17 mouse cellular contexts compared by ENCODE assay signal in genomic region chr3:50441330-50441729, GRCm38 (mm10).
"Had no signal": no experiment of that assay in that cellular context is flagged by ENCODE, and none has a peak within 500 bp of the region (broad histone marks: within the 10 kb centered on the region; RNA-seq: fewer than 3 reads in every experiment).

No protein-coding gene starts in this region.

- H3K9ac ChIP-seq: lung, embryonic 14.5 days; midbrain, embryonic 12.5 days; neural tube, embryonic 12.5 days had no signal

- H3K9me3 ChIP-seq: midbrain, embryonic 10.5 days; midbrain, embryonic 12.5 days; neural tube, embryonic 12.5 days had no signal

- H3K4me2 ChIP-seq: lung, embryonic 14.5 days; midbrain, embryonic 12.5 days; neural tube, embryonic 12.5 days had no signal

- H3K4me3 ChIP-seq: midbrain, embryonic 10.5 days; midbrain, embryonic 12.5 days; neural tube, embryonic 12.5 days had no signal

- H3K36me3 ChIP-seq: midbrain, embryonic 10.5 days; midbrain, embryonic 12.5 days; neural tube, embryonic 12.5 days had no signal

- H3K27ac ChIP-seq: midbrain, embryonic 10.5 days; midbrain, embryonic 12.5 days; neural tube, embryonic 12.5 days had no signal

- H3K27me3 ChIP-seq: midbrain, embryonic 12.5 days; neural tube, embryonic 12.5 days had no signal

- DNase-seq: lung, adult 18-20 months; lung, embryonic 14.5 days; lung, postnatal 10 days; lung, postnatal 4 days; midbrain, embryonic 14.5 days; retina, postnatal 1 day; right cerebral cortex, adult 18-20 months; right cerebral cortex, postnatal 25 days; right cerebral cortex, postnatal 4 days; spleen, adult 18-20 months; thymus, adult 18-20 months; thymus, postnatal 14 days; thymus, postnatal 36 days had no signal

- ATAC-seq: midbrain, embryonic 16.5 days had no signal
